Mouse (Mus musculus) heart, embryonic 13.5 days (tissue): Measurements from ENCODE around the gene Irs1. TPM values are rescaled to one million over a fixed set of nuclear protein-coding genes. Genes with fewer than 3 reads are reported as not detected.
A peak's percentile ranks its signal among the peaks of the same experiment; 100 is the strongest.

Experiments
- ATAC-seq: fragments of 200-750 bp; cut with Nextera tagmentation; 2 replicates; pipeline ENCODE4 v1.8.0; 2017; ENCODE audit warnings: moderate TSS enrichment; ENCODE audit not compliant: insufficient number of reproducible peaks, low FRiP score, low TSS enrichment; ENCODE audit errors: extremely low read depth
- H3K27ac ChIP-seq: fragments of 300-500 bp; sonication (generic); replicated peaks from 2 replicates; pipeline ENCODE4 v1.5.1; 2015; ENCODE audit warnings: moderate library complexity, mild to moderate bottlenecking, inconsistent platforms
- H3K27me3 ChIP-seq: fragments of 300-500 bp; sonication (generic); replicated peaks from 2 replicates; pipeline ENCODE4 v1.6.1; 2015; ENCODE audit warnings: mild to moderate bottlenecking, inconsistent platforms
- H3K36me3 ChIP-seq: fragments of 300-500 bp; sonication (generic); 2 replicates; pipeline ENCODE4 v1.6.1; 2015; ENCODE audit warnings: mild to moderate bottlenecking, inconsistent platforms
- H3K4me1 ChIP-seq: fragments of 300-500 bp; sonication (generic); 2 replicates; pipeline ENCODE4 v1.6.1; 2015; ENCODE audit warnings: inconsistent platforms
- H3K4me2 ChIP-seq: fragments of 300-500 bp; sonication (generic); 2 replicates; pipeline ENCODE4 v1.6.1; 2015; ENCODE audit warnings: inconsistent platforms, mild to moderate bottlenecking, moderate library complexity
- H3K4me3 ChIP-seq: fragments of 300-500 bp; sonication (generic); 2 replicates; pipeline ENCODE4 v1.5.1; 2015; ENCODE audit warnings: moderate library complexity, mild to moderate bottlenecking, inconsistent platforms
- H3K9ac ChIP-seq: fragments of 300-500 bp; sonication (generic); 2 replicates; pipeline ENCODE4 v1.6.1; 2015; ENCODE audit warnings: inconsistent platforms, mild to moderate bottlenecking, moderate library complexity
- H3K9me3 ChIP-seq: fragments of 300-500 bp; sonication (generic); 2 replicates; pipeline ENCODE4 v1.6.1; 2016; ENCODE audit warnings: inconsistent platforms
- WGBS: fragments of 180-500 bp; shearing (Covaris S2); methylation state at CpG from one replicate; pipeline ENCODE4 v1.1.7; 2015; ENCODE audit warnings: mixed read lengths; 5-methylcytosine and 5-hydroxymethylcytosine counted together
- polyA plus RNA-seq: library from polyadenylated mRNA; unstranded; fragments of >200 nt; fragmentation: Nextera tagmentation; extraction: Ambion mirVana; gene quantifications from 2 replicates; pipeline ENCODE4 v1.2.1, GENCODE M21; 2015

The Irs1 gene
- polyA plus RNA-seq, 1 experiment from 2014 or later: 9.5 TPM

- 41% methylated on average over 6 of the region's 6 CpGs for WGBS
- H3K27ac ChIP-seq: peak overlapping the region; percentile 30
- no peak overlapping the region for H3K9ac ChIP-seq
Observed at GRCm38 (mm10) chr1:82273529-82273928, 17.7 kb downstream of the Irs1 start.

GRCm38 (mm10) chr1:82272231-82272630 is 19.0 kb downstream of the Irs1 start:
- 72% methylated on average over 5 of the region's 5 CpGs for WGBS
- Histone ChIP-seq H3K4me2 (no peak overlapping the region), H3K36me3 (peaks cover 41% of the 10 kb centered on the region), H3K4me1 (peaks cover 71% of the 10 kb centered on the region), H3K27me3 (no peaks in the 10 kb centered on the region), H3K9ac (no peak overlapping the region), H3K4me3 (no peak overlapping the region), H3K9me3 (no peaks in the 10 kb centered on the region), H3K27ac (no peak overlapping the region; the same call in 1 of the 2 replicates)
- no peak for ATAC-seq

More at GRCm38 (mm10) chr1:82273529-82273928, 17.7 kb downstream of the Irs1 start:
- Histone ChIP-seq H3K4me2 (no peak overlapping the region), H3K4me1 (peaks cover 59% of the 10 kb centered on the region), H3K4me3 (no peak overlapping the region), H3K9me3 (no peaks in the 10 kb centered on the region), H3K27me3 (no peaks in the 10 kb centered on the region), H3K36me3 (peaks cover 53% of the 10 kb centered on the region)
- ATAC-seq: no peak

GRCm38 (mm10) chr1:82267547-82267946 is 23.7 kb downstream of the Irs1 start:
- peak; percentile 58; the same call in 1 of the 2 replicates for ATAC-seq
- Histone ChIP-seq H3K9ac (no peak overlapping the region), H3K27ac (peak overlapping the region; percentile 73), H3K4me1 (peaks cover 59% of the 10 kb centered on the region), H3K27me3 (no peaks in the 10 kb centered on the region), H3K9me3 (no peaks in the 10 kb centered on the region), H3K36me3 (peaks cover 23% of the 10 kb centered on the region), H3K4me2 (peak overlapping the region; percentile 30), H3K4me3 (no peak overlapping the region)
- WGBS: 16% methylated on average over 4 of the region's 4 CpGs

GRCm38 (mm10) chr1:82262331-82262730 is 28.9 kb downstream of the Irs1 start:
- H3K27me3 ChIP-seq: no peaks in the 10 kb centered on the region
- no peaks in the 10 kb centered on the region for H3K9me3 ChIP-seq
- ATAC-seq: no peak
- H3K36me3 ChIP-seq: no peaks in the 10 kb centered on the region; the same call in 1 of the 2 replicates
- H3K27ac ChIP-seq: no peak overlapping the region
- H3K4me2 ChIP-seq: no peak overlapping the region
- H3K4me1 ChIP-seq: peaks cover 59% of the 10 kb centered on the region
- no peak overlapping the region for H3K4me3 ChIP-seq
- H3K9ac ChIP-seq: no peak overlapping the region
- 79% methylated on average over 1 of the region's 1 CpGs for WGBS

- WGBS: 58% methylated on average over 5 of the region's 5 CpGs
- Histone ChIP-seq H3K4me3 (no peak overlapping the region), H3K4me1 (peaks cover 56% of the 10 kb centered on the region), H3K9me3 (no peaks in the 10 kb centered on the region), H3K36me3 (no peaks in the 10 kb centered on the region; the same call in 1 of the 2 replicates), H3K9ac (no peak overlapping the region), H3K27ac (no peak overlapping the region), H3K27me3 (no peaks in the 10 kb centered on the region), H3K4me2 (no peak overlapping the region)
- no peak for ATAC-seq
Observed at GRCm38 (mm10) chr1:82261638-82262037, 29.6 kb downstream of the Irs1 start.

- 48% methylated on average over 9 of the region's 9 CpGs for WGBS
- no peak overlapping the region for H3K4me3 ChIP-seq
- no peak for ATAC-seq
- H3K4me2 ChIP-seq: no peak overlapping the region
- H3K9me3 ChIP-seq: no peaks in the 10 kb centered on the region
- H3K27me3 ChIP-seq: no peaks in the 10 kb centered on the region
- H3K9ac ChIP-seq: no peak overlapping the region
- no peaks in the 10 kb centered on the region; the same call in 1 of the 2 replicates for H3K36me3 ChIP-seq
- peaks cover 55% of the 10 kb centered on the region for H3K4me1 ChIP-seq
- no peak overlapping the region for H3K27ac ChIP-seq
Observed at GRCm38 (mm10) chr1:82261053-82261618, 30.1 kb downstream of the Irs1 start.

- no peak for ATAC-seq
- Histone ChIP-seq H3K4me3 (no peak overlapping the region), H3K4me2 (no peak overlapping the region), H3K27ac (no peak overlapping the region), H3K36me3 (peaks cover 8% of the 10 kb centered on the region), H3K4me1 (peaks cover 55% of the 10 kb centered on the region), H3K27me3 (no peaks in the 10 kb centered on the region), H3K9ac (no peak overlapping the region), H3K9me3 (no peaks in the 10 kb centered on the region)
- 85% methylated on average over 3 of the region's 3 CpGs for WGBS
Observed at GRCm38 (mm10) chr1:82260055-82260454, 31.2 kb downstream of the Irs1 start.

GRCm38 (mm10) chr1:82258331-82258730 is 32.9 kb downstream of the Irs1 start:
- 48% methylated on average over 7 of the region's 7 CpGs for WGBS
- peaks cover 57% of the 10 kb centered on the region for H3K4me1 ChIP-seq

GRCm38 (mm10) chr1:82257457-82257856 is 33.8 kb downstream of the Irs1 start:
- 0 out of 2 replicates have a peak overlapping the region, but pooled peaks have one; percentile 13 for H3K27ac ChIP-seq
- H3K4me2 ChIP-seq: no peak overlapping the region
- 37% methylated on average over 5 of the region's 5 CpGs for WGBS
- peaks cover 22% of the 10 kb centered on the region for H3K36me3 ChIP-seq
- no peaks in the 10 kb centered on the region for H3K9me3 ChIP-seq
- H3K4me3 ChIP-seq: no peak overlapping the region
- ATAC-seq: no peak
- peaks cover 59% of the 10 kb centered on the region for H3K4me1 ChIP-seq
- H3K27me3 ChIP-seq: no peaks in the 10 kb centered on the region
- no peak overlapping the region for H3K9ac ChIP-seq

More at GRCm38 (mm10) chr1:82258331-82258730, 32.9 kb downstream of the Irs1 start:
- Histone ChIP-seq H3K27ac (peak overlapping the region; percentile 39; the same call in 1 of the 2 replicates), H3K9ac (no peak overlapping the region), H3K4me2 (no peak overlapping the region), H3K36me3 (peaks cover 19% of the 10 kb centered on the region), H3K9me3 (no peaks in the 10 kb centered on the region), H3K27me3 (no peaks in the 10 kb centered on the region), H3K4me3 (no peak overlapping the region)
- ATAC-seq: no peak

- WGBS: 76% methylated on average over 9 of the region's 9 CpGs
- no peak overlapping the region for H3K27ac ChIP-seq
- ATAC-seq: no peak
Observed at GRCm38 (mm10) chr1:82253789-82254445, 37.3 kb downstream of the Irs1 start.

GRCm38 (mm10) chr1:82247221-82247951 is 43.8 kb downstream of the Irs1 start:
- Histone ChIP-seq H3K9me3 (no peaks in the 10 kb centered on the region), H3K4me3 (no peak overlapping the region), H3K27me3 (no peaks in the 10 kb centered on the region), H3K4me2 (no peak overlapping the region), H3K9ac (no peak overlapping the region), H3K4me1 (peaks cover 45% of the 10 kb centered on the region), H3K27ac (no peak overlapping the region; the same call in 1 of the 2 replicates), H3K36me3 (peaks cover 10% of the 10 kb centered on the region)
- WGBS: 49% methylated on average over 10 of the region's 10 CpGs
- no peak for ATAC-seq

More at GRCm38 (mm10) chr1:82253789-82254445, 37.3 kb downstream of the Irs1 start:
- Histone ChIP-seq H3K9me3 (no peaks in the 10 kb centered on the region), H3K36me3 (peaks cover 27% of the 10 kb centered on the region), H3K9ac (no peak overlapping the region), H3K4me1 (peaks cover 41% of the 10 kb centered on the region), H3K27me3 (no peaks in the 10 kb centered on the region), H3K4me3 (no peak overlapping the region), H3K4me2 (no peak overlapping the region)
